Mouse (Mus musculus): ENCODE measurements around the gene Arhgap17. TPM values are rescaled to one million over a fixed set of nuclear protein-coding genes. Genes with fewer than 3 reads are reported as not detected.

Gene Arhgap17
- polyA plus RNA-seq, 1 experiment from 2014 or later = 35.6 TPM

DNA sequence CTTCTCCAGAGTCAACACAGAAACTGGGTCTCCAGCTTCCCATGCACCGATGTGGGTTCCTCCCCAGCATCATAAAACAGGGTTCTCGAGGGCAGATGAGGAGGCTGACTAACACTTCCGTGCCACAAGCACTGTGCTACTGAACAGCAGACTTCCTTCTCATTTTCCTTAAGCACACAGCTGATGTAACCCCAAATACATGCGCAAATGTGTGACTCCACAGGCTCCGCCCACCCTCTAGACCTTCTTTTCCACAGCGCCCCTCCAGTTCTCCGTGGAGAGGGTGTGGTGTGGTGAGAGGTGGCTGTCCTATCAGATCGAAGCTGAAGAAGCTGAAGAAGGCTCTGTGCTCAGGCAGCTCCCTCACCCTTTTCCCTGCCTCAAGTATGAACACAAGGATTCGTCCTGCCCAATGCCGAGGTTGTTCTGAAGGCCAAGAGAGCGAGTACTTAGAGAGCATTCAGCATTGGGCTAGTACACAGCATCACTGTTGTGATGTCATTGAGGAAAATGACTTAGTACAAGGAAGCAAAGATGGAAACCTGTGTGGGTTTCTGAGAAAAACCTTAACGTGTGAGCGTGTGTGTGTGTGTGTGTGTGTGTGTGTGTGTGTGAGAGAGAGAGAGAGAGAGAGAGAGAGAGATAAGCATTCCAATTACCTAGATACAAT, 47.1 kb downstream of the Arhgap17 start:
- Histone ChIP-seq H3K9ac (ENCODE audit: low read length) (no peak overlapping the region), H3K36me3 (ENCODE audit: control insufficient read depth, insufficient read depth, low read length) (no peaks in the 10 kb centered on the region; the same call in 1 of the 2 replicates), H3K27ac (ENCODE audit: low read depth, low read length) (no peak overlapping the region), H3K4me2 (ENCODE audit: low read depth, low read length, severe bottlenecking) (no peak overlapping the region), H3K4me1 (replicated peaks; ENCODE audit: control insufficient read depth, insufficient read depth, low read length) (no peaks in the 10 kb centered on the region), H3K27me3 (ENCODE audit: control insufficient read depth, insufficient read depth, low read length) (no peaks in the 10 kb centered on the region), H3K4me3 (ENCODE audit: low read depth, low read length) (no peak overlapping the region), H3K9me3 (ENCODE audit: control insufficient read depth, low read length) (no peaks in the 10 kb centered on the region)
- DNase-seq (ENCODE audit: low spot score) (no peak), ATAC-seq (replicated peaks; ENCODE audit: low FRiP score) (no peak)
- WGBS = 94% methylated on average over 13 of the region's 13 CpGs

DNA sequence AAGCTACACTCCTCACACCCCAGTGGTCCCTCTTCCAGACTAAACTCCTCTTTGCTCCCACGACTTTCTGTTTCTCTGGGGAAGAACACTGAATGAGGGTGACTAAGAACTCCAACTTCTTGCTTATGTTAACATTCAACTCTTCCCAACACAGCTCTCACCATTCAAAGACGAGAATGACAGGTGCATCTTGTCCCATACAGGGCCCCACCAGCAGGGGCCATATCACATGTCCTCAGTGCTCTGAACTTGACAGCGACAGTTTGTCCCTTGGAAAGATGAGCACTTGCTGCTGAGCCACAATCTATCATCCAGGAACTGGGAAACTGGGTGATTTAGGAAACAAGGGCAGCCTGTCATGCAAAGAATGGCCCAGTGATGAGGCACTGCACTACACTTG, 57.0 kb downstream of the Arhgap17 start:
- Histone ChIP-seq H3K27ac (ENCODE audit: low read depth, low read length) (no peak overlapping the region), H3K4me1 (replicated peaks; ENCODE audit: control insufficient read depth, insufficient read depth, low read length) (no peaks in the 10 kb centered on the region), H3K4me2 (ENCODE audit: low read depth, low read length, severe bottlenecking) (no peak overlapping the region), H3K27me3 (ENCODE audit: control insufficient read depth, insufficient read depth, low read length) (no peaks in the 10 kb centered on the region), H3K4me3 (ENCODE audit: low read depth, low read length) (no peak overlapping the region), H3K36me3 (ENCODE audit: control insufficient read depth, insufficient read depth, low read length) (no peaks in the 10 kb centered on the region; the same call in 1 of the 2 replicates), H3K9me3 (ENCODE audit: control insufficient read depth, low read length) (no peaks in the 10 kb centered on the region), H3K9ac (ENCODE audit: low read length) (no peak overlapping the region)
- DNase-seq (ENCODE audit: low spot score) (no peak), ATAC-seq (replicated peaks; ENCODE audit: low FRiP score) (no peak)
- WGBS = 92% methylated on average over 3 of the region's 3 CpGs

DNA sequence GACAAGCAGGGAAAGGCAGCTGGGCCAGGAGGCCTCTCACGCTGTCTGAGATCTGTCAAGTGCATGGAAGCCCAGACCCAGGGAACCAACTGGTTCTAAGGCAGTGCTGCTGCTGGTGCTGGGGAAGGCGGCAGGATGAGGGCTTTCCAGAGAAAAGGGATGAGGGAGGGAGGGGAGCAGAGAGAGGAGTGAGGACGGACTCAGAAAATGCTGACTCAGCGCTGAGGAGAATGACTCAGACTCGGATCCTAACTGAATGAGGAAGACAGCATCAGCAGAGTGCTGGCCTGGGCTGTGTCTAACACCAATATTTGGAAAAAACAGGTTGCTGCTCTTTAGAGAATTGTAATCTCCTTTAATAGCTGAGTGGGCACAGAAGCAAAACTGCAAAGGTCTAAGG, 57.9 kb downstream of the Arhgap17 start:
- H3K36me3 ChIP-seq (ENCODE audit: control insufficient read depth, insufficient read depth, low read length) = no peaks in the 10 kb centered on the region; the same call in 1 of the 2 replicates
- ATAC-seq (replicated peaks; ENCODE audit: low FRiP score) (no peak), DNase-seq (ENCODE audit: low spot score) (no peak)
- no peak overlapping the region for H3K4me3 ChIP-seq (ENCODE audit: low read depth, low read length)
- WGBS = 72% methylated on average over 5 of the region's 5 CpGs
- H3K27me3 ChIP-seq (ENCODE audit: control insufficient read depth, insufficient read depth, low read length) = no peaks in the 10 kb centered on the region
- H3K4me1 ChIP-seq (replicated peaks; ENCODE audit: control insufficient read depth, insufficient read depth, low read length) = no peaks in the 10 kb centered on the region
- no peak overlapping the region for H3K27ac ChIP-seq (ENCODE audit: low read depth, low read length)
- H3K9me3 ChIP-seq (ENCODE audit: control insufficient read depth, low read length) = no peaks in the 10 kb centered on the region
- H3K4me2 ChIP-seq (ENCODE audit: low read depth, low read length, severe bottlenecking) = no peak overlapping the region
- H3K9ac ChIP-seq (ENCODE audit: low read length) = no peak overlapping the region

DNA sequence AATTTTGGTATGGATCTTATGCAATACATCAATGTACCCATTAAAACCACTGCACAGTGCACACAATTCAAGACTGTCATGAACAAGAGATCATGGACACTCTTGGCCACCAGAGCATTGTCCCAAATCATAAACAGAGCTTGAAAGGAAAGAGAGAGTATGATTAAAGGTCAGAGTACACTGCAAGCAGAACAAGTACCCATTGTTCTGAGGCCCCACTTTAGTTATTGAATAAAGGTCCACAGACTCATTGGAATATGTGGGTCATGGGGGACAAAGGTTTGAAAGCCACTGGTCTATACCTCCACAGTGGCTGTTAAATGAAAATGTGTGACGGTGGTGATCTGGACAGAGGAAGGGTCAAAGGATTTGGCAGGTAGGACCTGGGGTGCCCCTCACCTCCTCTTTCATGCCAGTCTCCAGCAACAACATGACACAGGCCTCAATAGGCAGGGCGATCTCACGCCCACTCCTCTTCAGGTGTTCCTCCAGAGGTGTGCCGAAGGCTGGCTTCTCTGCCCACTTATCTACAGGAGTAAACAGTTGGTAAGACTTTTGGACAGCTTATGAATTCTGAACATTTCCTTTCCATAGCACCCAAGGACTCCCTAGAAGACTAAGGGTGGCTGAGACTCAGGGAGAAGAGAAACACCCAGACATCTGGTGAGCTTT, 61.7 kb downstream of the Arhgap17 start:
- no peak for DNase-seq (ENCODE audit: low spot score)
- Histone ChIP-seq H3K36me3 (ENCODE audit: control insufficient read depth, insufficient read depth, low read length) (no peaks in the 10 kb centered on the region; the same call in 1 of the 2 replicates), H3K27ac (ENCODE audit: low read depth, low read length) (no peak overlapping the region), H3K4me3 (ENCODE audit: low read depth, low read length) (no peak overlapping the region), H3K27me3 (ENCODE audit: control insufficient read depth, insufficient read depth, low read length) (no peaks in the 10 kb centered on the region), H3K4me1 (replicated peaks; ENCODE audit: control insufficient read depth, insufficient read depth, low read length) (no peaks in the 10 kb centered on the region), H3K9me3 (ENCODE audit: control insufficient read depth, low read length) (no peaks in the 10 kb centered on the region), H3K4me2 (ENCODE audit: low read depth, low read length, severe bottlenecking) (no peak overlapping the region), H3K9ac (ENCODE audit: low read length) (no peak overlapping the region)
- 91% methylated on average over 4 of the region's 4 CpGs for WGBS
- no peak for ATAC-seq (replicated peaks; ENCODE audit: low FRiP score)

DNA sequence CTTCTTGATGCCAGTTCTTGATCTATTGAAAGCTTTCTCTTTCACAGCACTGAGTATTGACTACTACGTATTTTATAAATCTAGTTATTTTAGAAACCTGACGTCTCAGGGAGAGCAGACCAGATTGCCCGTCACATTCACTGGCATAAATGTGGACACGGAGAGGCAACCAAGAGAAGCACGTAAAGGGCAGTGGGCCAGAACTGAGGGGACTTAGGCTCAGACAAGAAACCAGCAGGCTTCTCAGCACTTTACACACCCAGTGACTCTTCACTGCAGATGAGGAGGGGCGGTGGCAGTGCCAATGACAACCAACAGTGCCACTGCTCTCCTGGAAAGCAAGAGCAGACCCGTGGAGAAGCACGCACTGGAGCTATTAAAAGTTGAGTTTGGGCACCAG, 62.5 kb downstream of the Arhgap17 start:
- Histone ChIP-seq H3K36me3 (ENCODE audit: control insufficient read depth, insufficient read depth, low read length) (no peaks in the 10 kb centered on the region; the same call in 1 of the 2 replicates), H3K4me2 (ENCODE audit: low read depth, low read length, severe bottlenecking) (no peak overlapping the region), H3K4me1 (replicated peaks; ENCODE audit: control insufficient read depth, insufficient read depth, low read length) (no peaks in the 10 kb centered on the region), H3K9ac (ENCODE audit: low read length) (no peak overlapping the region), H3K4me3 (ENCODE audit: low read depth, low read length) (no peak overlapping the region), H3K27ac (ENCODE audit: low read depth, low read length) (no peak overlapping the region), H3K9me3 (ENCODE audit: control insufficient read depth, low read length) (no peaks in the 10 kb centered on the region), H3K27me3 (ENCODE audit: control insufficient read depth, insufficient read depth, low read length) (no peaks in the 10 kb centered on the region)
- ATAC-seq (replicated peaks; ENCODE audit: low FRiP score) (no peak), DNase-seq (ENCODE audit: low spot score) (no peak)
- 95% methylated on average over 8 of the region's 8 CpGs for WGBS

DNA sequence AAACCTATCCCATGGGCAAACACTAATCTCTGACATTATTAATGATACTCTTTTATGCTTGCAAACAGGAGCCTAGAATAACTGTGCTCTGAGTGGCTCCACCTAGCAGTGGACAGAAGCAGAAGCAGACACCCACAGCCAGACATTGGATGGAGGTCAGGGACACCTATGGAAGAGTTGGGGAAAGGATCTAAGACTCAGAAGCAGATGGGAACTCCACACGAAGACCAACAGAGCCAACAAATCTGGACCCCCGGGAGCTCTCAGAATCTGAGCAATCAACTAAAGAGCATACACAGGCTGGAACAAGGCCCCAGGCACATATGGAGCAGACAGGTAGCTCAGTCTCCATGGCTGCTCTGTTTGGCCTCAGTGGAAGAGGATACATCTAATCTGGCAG, 64.3 kb downstream of the Arhgap17 start:
- H3K4me3 ChIP-seq (ENCODE audit: low read depth, low read length) = no peak overlapping the region
- WGBS = 85% methylated on average over 2 of the region's 2 CpGs
- no peak overlapping the region for H3K27ac ChIP-seq (ENCODE audit: low read depth, low read length)
- no peak for DNase-seq (ENCODE audit: low spot score)
- H3K4me2 ChIP-seq (ENCODE audit: low read depth, low read length, severe bottlenecking) = no peak overlapping the region
- ATAC-seq (replicated peaks; ENCODE audit: low FRiP score) = no peak
- H3K27me3 ChIP-seq (ENCODE audit: control insufficient read depth, insufficient read depth, low read length) = no peaks in the 10 kb centered on the region
- no peak overlapping the region for H3K9ac ChIP-seq (ENCODE audit: low read length)
- H3K9me3 ChIP-seq (ENCODE audit: control insufficient read depth, low read length) = no peaks in the 10 kb centered on the region
- H3K4me1 ChIP-seq (replicated peaks; ENCODE audit: control insufficient read depth, insufficient read depth, low read length) = no peaks in the 10 kb centered on the region
- H3K36me3 ChIP-seq (ENCODE audit: control insufficient read depth, insufficient read depth, low read length) = no peaks in the 10 kb centered on the region; the same call in 1 of the 2 replicates

DNA sequence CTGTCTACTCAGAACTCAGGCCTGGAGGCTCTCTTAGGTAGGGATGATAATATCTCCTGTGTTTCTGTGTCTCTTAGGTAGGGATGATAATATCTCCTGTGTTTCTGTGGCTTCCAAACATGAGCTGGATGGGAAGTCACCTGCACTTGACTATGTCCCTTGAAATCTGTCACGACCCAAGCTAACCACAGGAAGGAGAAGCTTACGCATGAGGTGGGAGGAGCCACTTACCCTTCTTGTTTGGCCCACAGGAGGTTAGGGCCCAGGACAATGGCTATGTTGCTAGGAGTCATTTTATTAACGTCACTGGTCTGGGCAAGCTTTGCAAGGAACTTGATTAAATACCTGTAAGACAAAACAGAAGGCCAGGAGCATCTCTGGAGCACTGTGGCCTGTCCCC, 69.5 kb downstream of the Arhgap17 start:
- Histone ChIP-seq H3K27ac (ENCODE audit: low read depth, low read length) (no peak overlapping the region), H3K4me2 (ENCODE audit: low read depth, low read length, severe bottlenecking) (no peak overlapping the region), H3K36me3 (ENCODE audit: control insufficient read depth, insufficient read depth, low read length) (no peaks in the 10 kb centered on the region; the same call in 1 of the 2 replicates), H3K9ac (ENCODE audit: low read length) (no peak overlapping the region), H3K27me3 (ENCODE audit: control insufficient read depth, insufficient read depth, low read length) (no peaks in the 10 kb centered on the region), H3K9me3 (ENCODE audit: control insufficient read depth, low read length) (no peaks in the 10 kb centered on the region), H3K4me3 (ENCODE audit: low read depth, low read length) (no peak overlapping the region), H3K4me1 (replicated peaks; ENCODE audit: control insufficient read depth, insufficient read depth, low read length) (no peaks in the 10 kb centered on the region)
- ATAC-seq (replicated peaks; ENCODE audit: low FRiP score) (no peak), DNase-seq (ENCODE audit: low spot score) (no peak)
- WGBS = 82% methylated on average over 3 of the region's 3 CpGs

DNA sequence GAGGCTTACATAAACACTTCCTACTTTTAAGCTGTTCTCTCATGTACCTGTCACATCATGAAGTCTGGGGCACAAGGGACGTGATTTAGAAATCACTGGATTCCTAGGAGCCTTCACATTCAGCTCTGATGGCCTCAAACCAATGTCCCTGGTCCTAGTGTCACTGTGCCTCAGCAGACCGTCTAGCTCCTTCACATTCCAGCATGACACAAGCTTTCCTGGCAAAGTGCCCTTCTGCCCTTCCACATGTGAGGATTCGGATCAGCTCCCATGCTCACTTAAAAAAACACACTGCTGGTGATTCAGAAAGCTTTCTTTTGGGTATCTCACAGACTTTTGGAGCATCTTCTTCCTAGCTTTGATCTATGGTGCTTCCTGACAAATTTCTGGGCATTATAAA, 71.5 kb downstream of the Arhgap17 start:
- Histone ChIP-seq H3K4me3 (ENCODE audit: low read depth, low read length) (no peak overlapping the region), H3K36me3 (ENCODE audit: control insufficient read depth, insufficient read depth, low read length) (no peaks in the 10 kb centered on the region; the same call in 1 of the 2 replicates), H3K9me3 (ENCODE audit: control insufficient read depth, low read length) (no peaks in the 10 kb centered on the region), H3K27me3 (ENCODE audit: control insufficient read depth, insufficient read depth, low read length) (no peaks in the 10 kb centered on the region), H3K27ac (ENCODE audit: low read depth, low read length) (no peak overlapping the region), H3K9ac (ENCODE audit: low read length) (no peak overlapping the region), H3K4me2 (ENCODE audit: low read depth, low read length, severe bottlenecking) (no peak overlapping the region), H3K4me1 (replicated peaks; ENCODE audit: control insufficient read depth, insufficient read depth, low read length) (no peaks in the 10 kb centered on the region)
- WGBS = 84% methylated on average over 3 of the region's 3 CpGs
- DNase-seq (ENCODE audit: low spot score) (no peak), ATAC-seq (replicated peaks; ENCODE audit: low FRiP score) (no peak)

DNA sequence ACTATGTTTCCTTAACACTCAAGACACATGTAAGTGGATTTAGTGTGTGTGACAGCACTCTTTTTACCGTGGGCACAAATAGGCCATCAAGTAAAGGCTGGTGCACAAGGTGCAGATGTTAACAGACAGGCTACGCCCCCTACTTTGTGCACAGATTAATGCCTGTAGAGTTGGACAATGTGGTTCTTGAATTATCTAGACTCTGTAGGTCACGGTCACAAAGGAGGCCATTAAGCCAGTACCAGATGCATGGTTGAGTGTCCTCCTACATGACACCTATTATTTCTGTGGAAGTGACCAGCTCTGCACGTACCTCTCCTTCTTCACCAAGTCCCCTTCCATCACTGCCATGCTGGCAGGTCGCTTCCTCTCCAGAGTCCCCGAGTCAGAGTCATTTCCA, 73.6 kb downstream of the Arhgap17 start:
- no peak overlapping the region for H3K9ac ChIP-seq (ENCODE audit: low read length)
- no peak for ATAC-seq (replicated peaks; ENCODE audit: low FRiP score)
- H3K4me3 ChIP-seq (ENCODE audit: low read depth, low read length) = no peak overlapping the region
- no peak overlapping the region for H3K4me2 ChIP-seq (ENCODE audit: low read depth, low read length, severe bottlenecking)
- H3K27me3 ChIP-seq (ENCODE audit: control insufficient read depth, insufficient read depth, low read length) = no peaks in the 10 kb centered on the region
- no peaks in the 10 kb centered on the region for H3K4me1 ChIP-seq (replicated peaks; ENCODE audit: control insufficient read depth, insufficient read depth, low read length)
- no peaks in the 10 kb centered on the region for H3K9me3 ChIP-seq (ENCODE audit: control insufficient read depth, low read length)
- 82% methylated on average over 6 of the region's 6 CpGs for WGBS
- DNase-seq (ENCODE audit: low spot score) = no peak
- H3K27ac ChIP-seq (ENCODE audit: low read depth, low read length) = no peak overlapping the region
- H3K36me3 ChIP-seq (ENCODE audit: control insufficient read depth, insufficient read depth, low read length) = peaks cover 2% of the 10 kb centered on the region; the same call in 1 of the 2 replicates

Data from forebrain, embryonic 11.5 days (tissue).